Mouse (Mus musculus): ENCODE measurements around the gene Kremen1. TPM values are rescaled to one million over a fixed set of nuclear protein-coding genes. Genes with fewer than 3 reads are reported as not detected.
A peak's percentile ranks its signal among the peaks of the same experiment; 100 is the strongest.

The Kremen1 gene
- polyA plus RNA-seq, 1 experiment, result 9.4 TPM

GRCm38 (mm10) chr11:5265764-5266163 lies 4.4 kb upstream of the Kremen1 start:
- 90% methylated on average over 8 of the region's 8 CpGs for WGBS
- no peak for TF ChIP-seq POLR2A (IDR thresholded peaks at IDR 0.05; ENCODE audit: low read depth, low read length)
- no peak for TF ChIP-seq CTCF (IDR thresholded peaks at IDR 0.05; ENCODE audit: extremely low read depth, insufficient read depth, insufficient read length, insufficient replicate concordance)
- H3K27ac ChIP-seq (ENCODE audit: insufficient read depth, low read length), result no peak overlapping the region

GRCm38 (mm10) chr11:5263078-5263730 lies 1.8 kb upstream of the Kremen1 start:
- no peak overlapping the region for H3K27ac ChIP-seq (ENCODE audit: insufficient read depth, low read length)
- H3K27me3 ChIP-seq (ENCODE audit: control insufficient read depth, insufficient read depth, low read length), result no peaks in the 10 kb centered on the region
- peaks cover 6% of the 10 kb centered on the region; the same call in 1 of the 2 replicates for H3K4me1 ChIP-seq (ENCODE audit: control insufficient read depth, insufficient read depth, insufficient read length)
- H3K36me3 ChIP-seq (ENCODE audit: control insufficient read depth, insufficient read depth, low read length), result no peaks in the 10 kb centered on the region
- WGBS, result 85% methylated on average over 26 of the region's 26 CpGs
- TF ChIP-seq CTCF (IDR thresholded peaks at IDR 0.05; ENCODE audit: extremely low read depth, insufficient read depth, insufficient read length, insufficient replicate concordance) (no peak), POLR2A (IDR thresholded peaks at IDR 0.05; ENCODE audit: low read depth, low read length) (no peak)
- no peak for DNase-seq (ENCODE audit: low read depth in 1 of 2, low spot score in 2 of 2)
- H3K4me3 ChIP-seq (ENCODE audit: extremely low read depth, insufficient read depth, insufficient read length), result no peak overlapping the region

More at GRCm38 (mm10) chr11:5265764-5266163, 4.4 kb upstream of the Kremen1 start:
- H3K27me3 ChIP-seq (ENCODE audit: control insufficient read depth, insufficient read depth, low read length), result no peaks in the 10 kb centered on the region
- no peaks in the 10 kb centered on the region for H3K36me3 ChIP-seq (ENCODE audit: control insufficient read depth, insufficient read depth, low read length)
- no peak for DNase-seq (ENCODE audit: low read depth in 1 of 2, low spot score in 2 of 2)
- H3K4me1 ChIP-seq (ENCODE audit: control insufficient read depth, insufficient read depth, insufficient read length), result no peaks in the 10 kb centered on the region
- H3K4me3 ChIP-seq (ENCODE audit: extremely low read depth, insufficient read depth, insufficient read length), result no peak overlapping the region

- TF ChIP-seq CTCF (IDR thresholded peaks at IDR 0.05; ENCODE audit: extremely low read depth, insufficient read depth, insufficient read length, insufficient replicate concordance), result no peak
- TF ChIP-seq POLR2A (IDR thresholded peaks at IDR 0.05; ENCODE audit: low read depth, low read length), result no peak
- Histone ChIP-seq H3K4me3 (ENCODE audit: extremely low read depth, insufficient read depth, insufficient read length) (peak overlapping the region; percentile 59), H3K36me3 (ENCODE audit: control insufficient read depth, insufficient read depth, low read length) (no peaks in the 10 kb centered on the region), H3K27me3 (ENCODE audit: control insufficient read depth, insufficient read depth, low read length) (no peaks in the 10 kb centered on the region), H3K27ac (ENCODE audit: insufficient read depth, low read length) (no peak overlapping the region), H3K4me1 (ENCODE audit: control insufficient read depth, insufficient read depth, insufficient read length) (peaks cover 6% of the 10 kb centered on the region; the same call in 1 of the 2 replicates)
- WGBS, result under 1% methylated on average over 42 of the region's 42 CpGs
- DNase-seq (ENCODE audit: low read depth in 1 of 2, low spot score in 2 of 2), result peak in 1 of 2 experiments; percentile 42
These were observed 357 bp downstream of the Kremen1 start for GRCm38 (mm10) chr11:5260942-5261459.

GRCm38 (mm10) chr11:5259944-5260598 lies 1.3 kb downstream of the Kremen1 start:
- WGBS, result 28% methylated on average over 10 of the region's 10 CpGs
- Histone ChIP-seq H3K27ac (ENCODE audit: insufficient read depth, low read length) (no peak overlapping the region), H3K27me3 (ENCODE audit: control insufficient read depth, insufficient read depth, low read length) (no peaks in the 10 kb centered on the region), H3K36me3 (ENCODE audit: control insufficient read depth, insufficient read depth, low read length) (no peaks in the 10 kb centered on the region), H3K4me3 (ENCODE audit: extremely low read depth, insufficient read depth, insufficient read length) (no peak overlapping the region), H3K4me1 (ENCODE audit: control insufficient read depth, insufficient read depth, insufficient read length) (peaks cover 6% of the 10 kb centered on the region; the same call in 1 of the 2 replicates)
- no peak for DNase-seq (ENCODE audit: low read depth in 1 of 2, low spot score in 2 of 2)
- no peak for TF ChIP-seq POLR2A (IDR thresholded peaks at IDR 0.05; ENCODE audit: low read depth, low read length)
- no peak for TF ChIP-seq CTCF (IDR thresholded peaks at IDR 0.05; ENCODE audit: extremely low read depth, insufficient read depth, insufficient read length, insufficient replicate concordance)

- DNase-seq (ENCODE audit: low read depth in 1 of 2, low spot score in 2 of 2), result no peak
- Histone ChIP-seq H3K27me3 (ENCODE audit: control insufficient read depth, insufficient read depth, low read length) (no peaks in the 10 kb centered on the region), H3K27ac (ENCODE audit: insufficient read depth, low read length) (no peak overlapping the region), H3K4me3 (ENCODE audit: extremely low read depth, insufficient read depth, insufficient read length) (no peak overlapping the region), H3K36me3 (ENCODE audit: control insufficient read depth, insufficient read depth, low read length) (no peaks in the 10 kb centered on the region), H3K4me1 (ENCODE audit: control insufficient read depth, insufficient read depth, insufficient read length) (peaks cover 9% of the 10 kb centered on the region; the same call in 1 of the 2 replicates)
- TF ChIP-seq CTCF (IDR thresholded peaks at IDR 0.05; ENCODE audit: extremely low read depth, insufficient read depth, insufficient read length, insufficient replicate concordance), result no peak
- TF ChIP-seq POLR2A (IDR thresholded peaks at IDR 0.05; ENCODE audit: low read depth, low read length), result no peak
- 91% methylated on average over 6 of the region's 6 CpGs for WGBS
These were observed 3.3 kb downstream of the Kremen1 start for GRCm38 (mm10) chr11:5258036-5258435.

- H3K4me1 ChIP-seq (ENCODE audit: control insufficient read depth, insufficient read depth, insufficient read length), result peaks cover 9% of the 10 kb centered on the region; the same call in 1 of the 2 replicates
- TF ChIP-seq POLR2A (IDR thresholded peaks at IDR 0.05; ENCODE audit: low read depth, low read length), result no peak
- TF ChIP-seq CTCF (IDR thresholded peaks at IDR 0.05; ENCODE audit: extremely low read depth, insufficient read depth, insufficient read length, insufficient replicate concordance), result no peak
- 73% methylated on average over 13 of the region's 13 CpGs for WGBS
- no peak overlapping the region for H3K27ac ChIP-seq (ENCODE audit: insufficient read depth, low read length)
- H3K4me3 ChIP-seq (ENCODE audit: extremely low read depth, insufficient read depth, insufficient read length), result no peak overlapping the region
- H3K36me3 ChIP-seq (ENCODE audit: control insufficient read depth, insufficient read depth, low read length), result no peaks in the 10 kb centered on the region
- no peaks in the 10 kb centered on the region for H3K27me3 ChIP-seq (ENCODE audit: control insufficient read depth, insufficient read depth, low read length)
- DNase-seq (ENCODE audit: low read depth in 1 of 2, low spot score in 2 of 2), result no peak
These were observed 4.1 kb downstream of the Kremen1 start for GRCm38 (mm10) chr11:5257151-5257862.

Data from spleen, adult 2 months (tissue).